Mouse (Mus musculus) liver (tissue): Measurements from ENCODE around the gene Pitpnb.

Experiments
- DNase-seq: peaks from one replicate; pipeline ENCODE4 v3.0.0-alpha.2; 2020; ENCODE audit warnings: mixed read lengths

The Pitpnb gene

DNA sequence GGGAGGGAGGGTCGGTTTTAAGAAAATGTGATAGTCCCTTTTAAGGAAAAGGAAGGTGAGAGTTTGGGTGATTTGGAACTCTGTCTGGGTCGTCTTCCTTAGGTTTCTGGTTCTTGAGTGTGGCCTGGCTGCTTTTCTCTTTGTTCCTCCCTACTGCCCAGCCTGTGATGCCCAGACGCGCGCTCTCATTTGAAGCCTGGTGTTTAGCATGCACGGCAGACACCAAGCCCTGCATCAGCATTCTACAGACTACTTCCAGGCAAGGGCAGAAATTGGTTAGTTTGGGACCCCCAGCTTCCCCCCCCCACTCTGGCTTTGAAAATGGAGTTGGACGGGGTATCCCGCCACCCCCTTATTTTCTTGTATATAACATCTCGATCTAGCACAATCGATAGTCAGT, 92.4 kb downstream of the Pitpnb start:
- DNase-seq: no peak

DNA sequence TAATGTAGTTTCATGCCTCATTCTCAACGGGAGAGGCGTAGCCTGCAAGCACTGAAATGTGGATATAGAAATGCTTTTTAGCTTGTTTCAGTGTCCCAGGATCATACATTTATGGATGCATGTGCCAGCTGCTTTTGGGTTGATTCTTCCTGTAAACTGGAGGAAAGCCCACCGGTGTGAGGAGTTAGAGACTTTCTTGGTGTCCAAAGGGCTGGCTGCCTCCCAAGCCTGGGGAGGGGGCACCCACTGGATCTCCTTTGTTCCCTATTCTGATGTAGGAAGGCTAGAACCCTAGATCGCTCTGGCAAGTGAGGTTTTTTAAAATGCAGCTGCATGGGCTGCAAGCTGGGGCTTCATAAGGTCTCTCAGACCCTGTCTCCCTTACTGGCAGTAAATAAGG, 93.1 kb downstream of the Pitpnb start:
- DNase-seq: no peak

DNA sequence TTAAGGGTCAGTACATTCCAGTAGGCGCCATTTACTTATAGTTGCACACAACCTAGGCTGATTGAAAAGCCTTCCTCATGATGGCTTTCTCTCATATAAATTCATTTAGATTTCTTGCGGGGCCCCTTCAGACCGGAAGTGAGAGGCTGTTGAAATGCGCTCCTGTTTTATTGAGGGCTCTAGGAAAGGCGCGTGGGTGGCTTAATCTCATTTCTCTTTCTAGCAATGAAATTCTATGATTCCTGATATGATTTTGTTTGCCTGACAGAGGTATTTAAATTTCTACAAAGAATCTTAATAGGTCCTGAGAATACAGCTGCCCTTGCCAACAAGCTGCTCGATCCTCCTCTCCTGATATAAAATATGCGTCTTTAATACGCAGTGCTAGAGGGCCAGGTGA, 95.2 kb downstream of the Pitpnb start:
- DNase-seq: no peak

DNA sequence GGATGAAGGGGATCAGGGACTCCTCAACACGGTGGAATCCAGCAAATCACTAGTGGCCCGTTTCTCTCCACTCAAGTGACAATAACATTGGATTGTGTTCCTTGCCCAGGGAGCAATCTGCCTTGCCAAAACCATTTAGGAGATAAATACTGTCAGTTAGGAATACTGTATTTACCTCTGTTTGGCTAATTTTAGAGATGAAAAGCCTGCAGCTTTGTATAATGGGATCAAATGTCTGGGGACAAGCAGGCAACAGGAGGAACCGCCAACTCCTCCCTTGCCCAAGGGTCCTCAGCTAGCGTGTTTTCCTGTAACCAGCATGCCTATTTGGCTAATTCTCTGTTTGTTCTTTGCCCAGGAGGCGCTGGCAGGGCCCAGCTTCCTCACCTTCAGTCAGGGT, 95.7 kb downstream of the Pitpnb start:
- no peak for DNase-seq

DNA sequence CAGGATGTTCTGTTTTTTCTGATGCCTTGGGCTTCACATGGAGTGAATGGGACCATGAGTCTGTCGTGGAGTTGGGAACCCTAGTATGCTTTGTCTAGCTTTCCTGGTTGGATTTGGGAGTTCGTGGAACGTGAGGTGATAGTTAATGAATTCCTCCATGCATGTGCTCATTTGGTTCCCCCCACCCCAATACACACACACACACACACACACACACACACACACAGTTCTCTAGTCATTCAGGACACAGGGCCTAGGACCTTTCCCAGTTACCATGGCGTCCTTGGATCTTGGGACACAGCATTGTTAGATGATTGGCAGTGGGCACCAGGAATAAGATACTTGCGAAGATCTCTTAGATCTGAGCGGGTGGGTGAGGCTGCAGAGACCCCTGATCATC, 98.3 kb downstream of the Pitpnb start:
- DNase-seq: no peak

DNA sequence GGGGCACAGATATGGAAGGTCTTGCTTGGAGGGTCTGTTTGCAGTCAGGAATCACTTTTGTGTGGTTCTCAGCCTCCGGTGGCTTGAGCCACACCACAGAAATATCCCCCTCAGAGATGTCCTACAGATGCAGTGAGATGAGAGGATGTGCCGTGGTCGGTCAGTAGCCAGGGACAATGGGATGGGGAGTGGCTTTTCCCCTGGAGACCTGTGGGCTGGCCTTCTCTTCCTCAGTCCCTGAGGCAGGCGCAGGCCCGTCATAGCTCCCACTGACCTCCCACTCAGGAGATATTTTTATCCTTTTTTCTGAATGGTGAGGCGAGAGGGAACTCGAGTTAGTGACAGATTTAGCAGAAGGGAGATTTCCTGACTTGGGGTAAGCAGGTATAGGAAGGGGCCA, 99.2 kb downstream of the Pitpnb start:
- no peak for DNase-seq

DNA sequence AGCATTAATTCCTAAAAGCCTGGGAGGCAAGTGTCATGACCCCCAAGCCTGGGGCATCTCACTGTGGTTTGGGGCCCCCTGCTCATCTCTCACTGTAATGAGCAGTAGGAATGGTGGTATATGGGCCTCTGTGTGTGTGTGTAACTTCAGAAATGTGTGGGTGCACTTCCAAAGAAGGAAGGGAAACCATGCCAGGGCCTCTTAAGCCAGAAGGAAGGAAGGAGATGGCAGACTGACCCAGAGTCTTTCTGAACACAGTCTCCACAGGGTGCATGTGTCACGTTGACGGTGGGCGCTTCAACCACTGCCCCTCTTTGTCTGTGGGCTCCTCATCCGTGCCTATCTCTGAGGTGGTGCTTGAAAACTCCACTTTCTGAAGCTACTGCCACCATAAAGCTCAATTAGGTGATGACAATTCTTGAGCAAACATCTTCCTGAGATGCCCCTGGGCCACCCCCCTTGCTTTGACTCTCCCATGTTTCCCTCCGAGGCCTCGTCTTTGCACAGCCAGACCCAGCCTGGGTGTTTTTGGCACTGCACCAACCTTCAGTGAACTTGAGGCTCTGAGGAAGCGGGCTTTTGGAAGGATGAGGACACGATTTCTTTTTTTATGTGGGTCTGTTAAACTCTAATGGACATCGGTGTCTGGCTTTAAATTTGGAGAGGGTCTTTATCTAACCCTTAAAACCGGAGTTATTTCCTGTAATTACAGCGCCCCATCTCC, 100.6 kb downstream of the Pitpnb start:
- DNase-seq: no peak

DNA sequence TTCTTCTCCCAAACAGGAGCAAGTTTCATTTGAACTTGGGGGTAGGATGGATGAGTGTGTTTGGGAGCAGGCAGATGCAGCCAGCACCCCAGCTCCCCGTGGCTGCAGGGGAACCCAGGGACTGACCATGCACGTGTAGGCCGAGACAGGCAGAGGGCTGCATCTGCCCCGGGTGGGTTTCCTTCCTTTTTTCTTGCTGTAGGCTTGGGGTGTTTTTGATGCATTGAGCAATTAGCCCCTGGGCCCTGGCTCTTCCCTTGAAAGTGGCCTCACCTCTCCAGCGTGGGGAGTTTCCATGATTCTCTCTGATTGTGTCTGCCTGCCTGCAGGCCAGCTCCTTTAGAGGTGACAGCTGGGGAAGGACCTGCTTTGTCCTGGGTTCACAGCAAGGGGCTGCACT, 102.3 kb downstream of the Pitpnb start:
- peak; percentile 15 for DNase-seq

DNA sequence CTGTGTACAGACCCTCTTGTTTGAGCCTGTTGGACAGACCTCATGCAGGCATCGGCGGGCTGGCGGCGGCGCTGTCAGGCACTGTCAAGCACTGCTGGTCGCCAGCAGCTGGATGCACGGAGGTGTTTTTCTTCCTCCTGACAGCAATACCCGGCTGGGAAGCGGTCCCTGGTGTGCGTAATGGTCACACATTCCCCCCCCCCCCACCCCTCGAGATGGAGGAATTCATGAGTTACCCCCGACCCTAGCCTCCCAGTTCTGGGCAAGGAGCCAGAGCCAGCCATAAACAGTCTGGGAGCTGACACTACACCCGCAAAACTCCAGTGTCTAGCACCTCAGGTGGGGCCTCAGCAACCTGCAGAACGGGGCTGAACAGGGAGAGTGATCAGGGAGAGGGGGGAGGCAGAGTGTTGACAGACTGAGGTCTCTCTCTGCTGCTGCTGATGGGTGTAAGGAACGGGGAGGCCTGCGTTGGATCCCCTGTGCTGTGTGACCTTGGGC, 103.8 kb downstream of the Pitpnb start:
- DNase-seq: peak; percentile 36

DNA sequence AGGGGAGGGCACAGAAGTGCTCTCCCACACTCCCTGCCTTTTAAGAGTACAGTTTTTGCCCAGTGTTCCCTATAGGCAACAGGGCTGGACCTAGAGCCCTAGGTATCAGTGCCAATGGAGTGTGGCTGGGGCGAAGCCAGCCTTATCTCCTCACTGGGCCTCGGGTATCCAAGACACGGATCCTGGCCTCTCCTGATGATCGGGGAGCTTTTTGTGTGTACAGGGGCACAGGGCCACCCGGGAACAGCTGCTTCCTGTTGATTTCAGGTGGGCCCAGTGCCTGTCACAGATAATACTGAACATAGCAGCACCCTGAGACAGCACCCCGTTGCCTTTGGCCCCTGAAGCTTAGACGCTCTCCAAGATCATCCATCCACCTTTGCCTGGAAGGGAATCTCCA, 105.7 kb downstream of the Pitpnb start:
- DNase-seq: no peak

DNA sequence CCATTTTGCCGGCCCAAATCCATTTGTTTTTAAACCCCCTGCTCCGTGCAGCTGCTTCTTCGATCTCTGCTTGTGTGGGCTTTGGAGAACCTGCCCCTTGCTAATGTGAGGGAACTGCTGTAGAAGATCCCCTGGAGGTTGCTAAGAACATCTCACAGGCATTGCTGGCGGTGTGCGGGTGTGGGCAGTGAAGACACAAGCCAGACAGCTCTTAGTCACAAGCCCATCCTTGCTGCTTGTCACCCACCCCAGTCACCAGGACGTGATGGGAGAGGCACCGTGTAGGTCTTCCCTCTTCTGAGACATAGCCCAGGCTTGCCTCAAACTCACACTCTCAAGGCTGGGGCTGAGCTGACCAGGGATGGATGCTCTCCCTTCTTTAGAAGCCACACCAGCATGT, 106.6 kb downstream of the Pitpnb start:
- no peak for DNase-seq
